Mouse (Mus musculus): ENCODE measurements around the gene Atp1a2.

DNA sequence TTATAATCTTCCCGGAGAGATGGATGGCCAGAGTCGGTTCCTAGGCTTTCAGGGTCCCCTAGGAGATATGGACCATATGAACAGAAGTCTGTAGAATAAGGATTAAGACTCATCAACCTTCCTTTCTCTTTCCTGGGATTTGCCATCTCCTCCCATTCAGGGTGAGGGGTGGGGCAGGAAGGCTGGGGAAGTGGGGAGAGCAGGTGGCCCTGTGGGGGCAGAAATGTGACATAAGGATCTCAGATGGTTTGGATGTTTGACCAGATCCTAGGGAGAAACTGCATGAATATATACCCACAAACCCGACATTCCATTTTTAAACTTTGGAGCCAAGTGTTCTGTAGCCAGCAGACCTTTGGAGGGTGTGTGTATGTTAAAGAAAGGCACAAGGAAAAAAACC, 30.2 kb upstream of the Atp1a2 start:
- no peak for TF ChIP-seq CTCF (IDR thresholded peaks at IDR 0.05; ENCODE audit: extremely low read depth, insufficient read length, insufficient replicate concordance, low read depth, low read length)
- TF ChIP-seq POLR2A (IDR thresholded peaks at IDR 0.05; ENCODE audit: low read depth, low read length): no peak
